Mouse (Mus musculus): ENCODE data around the gene Bhlhe40. TPM values are rescaled to one million over a fixed set of nuclear protein-coding genes. Genes with fewer than 3 reads are reported as not detected.

The Bhlhe40 gene
- total and polyA plus RNA-seq, 3 experiments, result 15.9 to 21.6 TPM; not detected in 1

DNA sequence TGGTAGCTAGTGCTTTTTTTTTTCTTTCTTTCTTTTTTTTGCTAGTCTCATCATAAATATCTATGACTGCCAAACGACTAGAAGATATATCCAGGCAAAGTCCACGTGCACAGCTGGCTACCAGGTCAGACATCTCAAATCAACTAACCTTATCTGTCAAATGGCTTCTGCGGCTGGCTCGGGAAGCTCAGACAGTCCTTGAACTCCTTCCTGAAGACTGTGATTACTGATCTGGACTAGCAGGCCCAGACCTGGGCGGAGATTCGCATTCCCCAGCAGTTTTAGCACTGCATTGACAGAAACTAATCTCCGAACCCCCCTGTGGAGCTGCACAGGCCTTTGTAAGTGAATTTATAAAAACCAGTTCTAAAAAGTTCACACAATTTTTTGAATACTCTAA is 18.4 kb upstream of the Bhlhe40 start:
- H3K27ac ChIP-seq (ENCODE audit: control insufficient read depth, low read depth, low read length), result no peak overlapping the region
- H3K79me2 ChIP-seq (ENCODE audit: control insufficient read depth, insufficient read depth, low read length, poor library complexity), result no peaks in the 10 kb centered on the region

DNA sequence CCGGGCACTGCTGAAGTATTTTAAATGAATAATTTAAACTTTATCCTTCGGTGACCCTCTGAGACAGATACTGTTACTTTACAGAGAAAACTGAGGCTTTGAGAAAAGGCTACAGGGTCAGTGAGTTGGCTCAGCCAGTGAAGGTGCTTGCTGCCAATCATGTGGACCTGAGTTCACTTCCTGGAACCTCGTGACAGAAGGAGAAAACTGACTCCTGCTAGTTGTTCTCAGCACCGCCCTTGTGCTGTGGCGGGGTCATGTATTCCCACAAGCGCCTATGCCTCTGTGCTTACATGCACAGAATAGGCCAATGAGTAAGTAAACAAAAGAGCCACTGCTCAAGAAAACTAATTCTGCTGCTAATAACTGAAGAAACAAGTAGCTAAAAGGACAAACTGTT is 17.4 kb upstream of the Bhlhe40 start:
- no peaks in the 10 kb centered on the region for H3K79me2 ChIP-seq (ENCODE audit: control insufficient read depth, insufficient read depth, low read length, poor library complexity)
- TF ChIP-seq CHD1 (IDR thresholded peaks at IDR 0.05; ENCODE audit: low read depth, low read length), result no peak
- TF ChIP-seq CHD2 (IDR thresholded peaks at IDR 0.05; ENCODE audit: low read length), result no peak
- TF ChIP-seq RAD21 (IDR thresholded peaks at IDR 0.05; ENCODE audit: low read depth, low read length), result no peak
- no peak for TF ChIP-seq CTCF (IDR thresholded peaks at IDR 0.05 in 2 of 3, conservative IDR thresholded peaks at IDR 0.05 in 1 of 3; ENCODE audit: control insufficient read depth in 1 of 3, insufficient read depth in 1 of 3, low read depth in 2 of 3, low read length in 3 of 3, poor library complexity in 1 of 3, severe bottlenecking in 1 of 3)
- TF ChIP-seq MAZ (IDR thresholded peaks at IDR 0.05; ENCODE audit: low read depth, low read length), result no peak
- TF ChIP-seq POLR2A (IDR thresholded peaks at IDR 0.05; ENCODE audit: control insufficient read depth in 1 of 2, insufficient read depth in 1 of 2, low read depth in 1 of 2, low read length in 2 of 2, poor library complexity in 1 of 2), result no peak
- no peak for TF ChIP-seq ZNF384 (IDR thresholded peaks at IDR 0.05; ENCODE audit: low read depth, low read length)

More for the DNA sequence above, 18.4 kb upstream of the Bhlhe40 start:
- no peak for TF ChIP-seq POLR2AphosphoS5 (IDR thresholded peaks at IDR 0.05; ENCODE audit: borderline replicate concordance, low read depth, low read length)
- no peak for TF ChIP-seq E2F4 (IDR thresholded peaks at IDR 0.05; ENCODE audit: borderline replicate concordance, low read depth, low read length)
- TF ChIP-seq POLR2A (IDR thresholded peaks at IDR 0.05; ENCODE audit: control insufficient read depth in 1 of 2, insufficient read depth in 1 of 2, low read depth in 1 of 2, low read length in 2 of 2, poor library complexity in 1 of 2), result no peak
- TF ChIP-seq GATA1 (IDR thresholded peaks at IDR 0.05; ENCODE audit: low read depth, low read length), result no peak
- TF ChIP-seq EP300 (IDR thresholded peaks at IDR 0.05; ENCODE audit: low read depth in 1 of 2, low read length in 2 of 2), result no peak
- TF ChIP-seq SMC3 (IDR thresholded peaks at IDR 0.05; ENCODE audit: low read depth, low read length), result no peak
- no peak for TF ChIP-seq GABPA (IDR thresholded peaks at IDR 0.05; ENCODE audit: low read depth, low read length)
- no peak for TF ChIP-seq HCFC1 (IDR thresholded peaks at IDR 0.05; ENCODE audit: low read depth, low read length)
- no peak for TF ChIP-seq TAL1 (IDR thresholded peaks at IDR 0.05; ENCODE audit: low read length)
- no peak for TF ChIP-seq ELF1 (IDR thresholded peaks at IDR 0.05; ENCODE audit: low read depth, low read length)
- no peak for TF ChIP-seq SIN3A (IDR thresholded peaks at IDR 0.05; ENCODE audit: low read length)
- no peak for TF ChIP-seq MXI1 (IDR thresholded peaks at IDR 0.05; ENCODE audit: low read depth, low read length)
- no peak for TF ChIP-seq NELFE (IDR thresholded peaks at IDR 0.05; ENCODE audit: low read depth, low read length)
- no peak for TF ChIP-seq MYB (IDR thresholded peaks at IDR 0.05; ENCODE audit: low read depth, low read length)
- no peaks in the 10 kb centered on the region for H3K9me3 ChIP-seq (replicated peaks; ENCODE audit: insufficient read depth, low read length)
- H3K9ac ChIP-seq (ENCODE audit: control insufficient read depth, low read depth, low read length, poor library complexity, severe bottlenecking), result no peak overlapping the region
- H3K27me3 ChIP-seq (ENCODE audit: control insufficient read depth in 1 of 2, insufficient read depth in 2 of 2, low read length in 2 of 2), result no peaks in the 10 kb centered on the region
- H3K4me1 ChIP-seq (ENCODE audit: control insufficient read depth in 1 of 2, insufficient read depth in 2 of 2, low read length in 2 of 2), result no peaks in the 10 kb centered on the region
- no peak for DNase-seq (ENCODE audit: low read depth, low spot score)
- H3K4me3 ChIP-seq (ENCODE audit: control insufficient read depth in 1 of 2, insufficient read depth in 1 of 2, low read depth in 2 of 2, low read length in 2 of 2), result no peak overlapping the region
- no peaks in the 10 kb centered on the region for H3K36me3 ChIP-seq (ENCODE audit: control insufficient read depth in 1 of 2, insufficient read depth in 2 of 2, low read length in 2 of 2)

More for the DNA sequence above, 17.4 kb upstream of the Bhlhe40 start:
- no peak for DNase-seq (ENCODE audit: low read depth, low spot score)
- H3K9ac ChIP-seq (ENCODE audit: control insufficient read depth, low read depth, low read length, poor library complexity, severe bottlenecking), result no peak overlapping the region
- no peaks in the 10 kb centered on the region for H3K27me3 ChIP-seq (ENCODE audit: control insufficient read depth in 1 of 2, insufficient read depth in 2 of 2, low read length in 2 of 2)
- no peaks in the 10 kb centered on the region for H3K4me1 ChIP-seq (ENCODE audit: control insufficient read depth in 1 of 2, insufficient read depth in 2 of 2, low read length in 2 of 2)
- no peak overlapping the region for H3K27ac ChIP-seq (ENCODE audit: control insufficient read depth, low read depth, low read length)
- H3K36me3 ChIP-seq (ENCODE audit: control insufficient read depth in 1 of 2, insufficient read depth in 2 of 2, low read length in 2 of 2), result no peaks in the 10 kb centered on the region
- no peaks in the 10 kb centered on the region for H3K9me3 ChIP-seq (replicated peaks; ENCODE audit: insufficient read depth, low read length)
- H3K4me3 ChIP-seq (ENCODE audit: control insufficient read depth in 1 of 2, insufficient read depth in 1 of 2, low read depth in 2 of 2, low read length in 2 of 2), result no peak overlapping the region
